Mouse (Mus musculus): ENCODE measurements around the gene Mxra8.

Gene Mxra8

GRCm38 (mm10) chr4:155863001-155863400, 23.5 kb downstream of the Mxra8 start, which contains the start of gene Tas1r3:
Gene Tas1r3, minus strand, starts transcription at chr4:155863362.
- no peak for DNase-seq (ENCODE audit: low read depth)

GRCm38 (mm10) chr4:155868614-155869298, 29.3 kb downstream of the Mxra8 start:
- no peak for DNase-seq (ENCODE audit: low read depth)

- peak; percentile 93 for DNase-seq (ENCODE audit: low read depth)
Measured at GRCm38 (mm10) chr4:155869317-155870033, 30.0 kb downstream of the Mxra8 start, which contains the start of the genes Cptp and Ints11. Gene Cptp, minus strand, starts transcription at chr4:155869440. Gene Ints11, plus strand, starts transcription at chr4:155869546.

DNA sequence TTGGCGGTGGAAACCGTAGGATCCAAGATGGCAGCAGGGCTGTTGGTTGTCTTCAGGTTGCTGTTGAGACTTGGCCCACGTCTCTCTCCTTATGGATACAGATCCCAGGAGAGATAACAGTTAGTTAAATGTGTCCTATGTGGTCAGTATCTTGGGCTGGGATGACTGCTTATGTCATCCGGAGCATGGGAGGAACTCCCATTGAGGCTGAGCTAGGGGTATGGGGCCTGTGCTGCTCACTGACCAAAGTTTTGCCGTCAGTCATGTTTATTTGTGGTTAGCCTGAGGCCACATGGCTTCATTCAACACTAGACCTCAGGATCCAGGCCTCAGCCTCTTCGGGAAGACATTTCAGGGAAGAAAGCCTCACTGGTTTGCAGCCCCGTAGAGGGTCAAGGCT, 31.9 kb downstream of the Mxra8 start:
- no peak for DNase-seq (ENCODE audit: low read depth)

DNA sequence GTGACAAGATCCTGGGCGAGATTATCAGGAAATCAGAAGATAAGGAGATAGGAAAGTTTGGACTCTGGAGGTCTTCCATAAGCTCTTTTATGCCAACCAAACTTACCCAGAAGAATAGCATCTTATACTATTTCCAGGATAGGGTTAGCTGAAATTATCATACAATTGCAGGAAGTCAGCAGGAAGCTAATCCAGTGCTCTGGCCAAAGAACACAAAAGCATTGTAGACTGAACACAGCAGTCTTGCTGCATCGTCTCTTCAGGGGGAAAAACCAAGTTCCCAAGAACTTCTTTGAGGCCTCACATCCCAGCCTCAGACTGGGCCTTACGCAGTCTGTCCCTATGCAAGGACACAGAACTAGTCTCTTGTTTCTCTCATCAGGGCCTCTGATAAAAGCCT, 44.1 kb downstream of the Mxra8 start:
- DNase-seq (ENCODE audit: low read depth), result no peak

- DNase-seq (ENCODE audit: low read depth), result no peak
Measured at GRCm38 (mm10) chr4:155886330-155886729, 46.9 kb downstream of the Mxra8 start.

DNA sequence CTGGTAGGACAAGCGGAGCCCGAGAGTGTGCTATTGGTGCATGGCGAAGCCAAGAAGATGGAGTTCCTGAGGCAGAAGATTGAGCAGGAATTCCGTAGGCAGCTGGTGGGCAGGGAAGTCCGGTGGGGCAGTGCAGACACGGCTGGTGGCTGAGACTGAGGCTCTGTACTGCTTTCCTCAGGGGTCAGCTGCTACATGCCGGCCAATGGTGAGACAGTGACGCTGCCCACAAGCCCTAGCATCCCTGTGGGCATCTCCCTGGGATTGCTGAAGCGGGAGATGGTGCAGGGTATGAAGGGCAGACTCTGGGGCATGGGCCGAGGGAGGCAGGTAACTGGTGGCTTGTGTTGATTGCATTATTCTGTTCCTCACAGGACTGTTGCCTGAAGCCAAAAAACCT, 48.2 kb downstream of the Mxra8 start:
- no peak for DNase-seq (ENCODE audit: low read depth)

DNA sequence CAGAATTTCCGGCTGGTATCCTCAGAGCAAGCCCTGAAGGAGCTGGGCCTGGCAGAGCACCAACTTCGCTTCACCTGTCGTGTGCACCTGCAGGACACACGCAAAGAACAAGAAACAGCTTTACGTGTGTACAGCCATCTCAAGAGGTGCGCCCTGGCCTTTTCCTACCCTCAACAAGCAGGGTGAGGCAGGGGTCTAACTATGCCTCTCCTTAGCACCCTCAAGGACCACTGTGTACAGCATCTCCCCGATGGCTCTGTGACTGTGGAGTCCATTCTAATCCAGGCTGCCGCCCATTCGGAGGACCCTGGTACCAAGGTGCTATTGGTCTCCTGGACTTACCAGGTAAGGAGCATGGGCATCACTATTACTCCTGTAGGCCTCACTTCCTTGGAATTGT, 48.7 kb downstream of the Mxra8 start:
- no peak for DNase-seq (ENCODE audit: low read depth)

DNA sequence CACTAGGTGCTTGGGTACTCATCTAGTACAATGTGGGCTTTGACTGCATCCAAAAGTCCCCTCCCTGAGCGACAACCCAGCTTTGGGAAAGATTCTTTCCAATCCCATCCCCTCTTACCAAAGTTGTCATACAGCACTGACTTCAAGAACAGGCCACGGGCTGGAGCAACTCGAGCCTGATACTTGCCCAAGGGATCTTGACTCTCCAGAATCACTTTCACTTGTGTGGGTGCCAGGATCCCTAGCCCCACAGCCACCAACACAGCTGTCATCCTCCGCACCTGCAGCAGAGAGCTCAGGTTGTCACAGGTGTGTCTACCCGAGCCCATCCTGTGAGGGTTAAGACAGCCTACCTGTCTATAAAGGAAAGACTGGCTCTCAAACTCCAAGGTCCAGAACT, 49.8 kb downstream of the Mxra8 start:
- no peak for DNase-seq (ENCODE audit: low read depth)

DNA sequence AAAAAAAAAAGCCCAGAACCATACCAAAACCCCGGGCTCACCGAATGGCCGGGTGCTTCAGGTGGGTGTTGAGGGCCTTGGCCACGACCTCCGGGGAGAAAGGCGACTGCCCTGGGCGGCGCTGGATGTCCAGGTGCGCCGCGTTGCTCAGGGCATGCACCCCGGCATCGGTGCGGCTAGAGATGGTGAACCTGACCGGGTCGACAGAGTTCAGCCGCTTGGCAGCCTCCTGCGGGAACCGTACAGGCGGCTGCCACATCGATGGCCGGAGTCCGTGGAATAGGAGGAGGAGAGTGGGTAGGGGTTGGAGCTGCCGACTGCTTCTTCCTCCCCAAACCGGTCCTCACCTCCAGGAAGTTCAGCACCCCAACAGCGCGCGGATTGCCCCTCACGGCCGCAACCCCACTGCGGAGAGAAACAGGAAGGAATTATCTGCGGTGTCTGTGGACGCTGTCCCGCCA, 51.6 kb downstream of the Mxra8 start:
- no peak for DNase-seq (ENCODE audit: low read depth)

DNA sequence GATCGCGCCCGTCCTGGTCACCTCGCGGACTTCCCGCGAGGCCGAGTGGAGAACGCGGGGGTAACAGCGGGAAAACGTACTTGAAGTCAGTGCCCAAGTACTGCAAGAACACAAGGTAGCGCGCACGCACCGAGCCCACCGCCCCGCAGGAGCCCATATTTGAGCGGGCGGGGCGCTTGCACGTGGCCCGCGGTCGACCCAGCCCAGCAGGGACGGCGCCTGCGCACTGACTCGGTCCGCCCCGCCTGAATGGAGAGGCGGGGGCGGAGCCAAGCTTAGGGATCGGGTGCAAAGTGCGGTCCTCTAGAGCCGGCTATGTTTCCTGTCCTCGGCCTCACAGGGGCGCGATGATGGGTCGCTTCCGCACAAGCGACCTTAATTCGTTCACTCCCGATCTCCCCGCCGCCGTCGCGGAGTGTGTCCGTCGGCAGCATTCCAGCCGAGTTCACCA, 52.1 kb downstream of the Mxra8 start, which contains the start of the genes Pusl1 and Acap3:
Pusl1 (minus strand) TSS at position 231 of the 451 bp plus-strand sequence.
Acap3 (plus strand) TSS at position 272 of the 451 bp plus-strand sequence.
- DNase-seq (ENCODE audit: low read depth), result peak; percentile 92

GRCm38 (mm10) chr4:155892017-155892416, 52.5 kb downstream of the Mxra8 start:
- peak; percentile 64 for DNase-seq (ENCODE audit: low read depth)

DNA sequence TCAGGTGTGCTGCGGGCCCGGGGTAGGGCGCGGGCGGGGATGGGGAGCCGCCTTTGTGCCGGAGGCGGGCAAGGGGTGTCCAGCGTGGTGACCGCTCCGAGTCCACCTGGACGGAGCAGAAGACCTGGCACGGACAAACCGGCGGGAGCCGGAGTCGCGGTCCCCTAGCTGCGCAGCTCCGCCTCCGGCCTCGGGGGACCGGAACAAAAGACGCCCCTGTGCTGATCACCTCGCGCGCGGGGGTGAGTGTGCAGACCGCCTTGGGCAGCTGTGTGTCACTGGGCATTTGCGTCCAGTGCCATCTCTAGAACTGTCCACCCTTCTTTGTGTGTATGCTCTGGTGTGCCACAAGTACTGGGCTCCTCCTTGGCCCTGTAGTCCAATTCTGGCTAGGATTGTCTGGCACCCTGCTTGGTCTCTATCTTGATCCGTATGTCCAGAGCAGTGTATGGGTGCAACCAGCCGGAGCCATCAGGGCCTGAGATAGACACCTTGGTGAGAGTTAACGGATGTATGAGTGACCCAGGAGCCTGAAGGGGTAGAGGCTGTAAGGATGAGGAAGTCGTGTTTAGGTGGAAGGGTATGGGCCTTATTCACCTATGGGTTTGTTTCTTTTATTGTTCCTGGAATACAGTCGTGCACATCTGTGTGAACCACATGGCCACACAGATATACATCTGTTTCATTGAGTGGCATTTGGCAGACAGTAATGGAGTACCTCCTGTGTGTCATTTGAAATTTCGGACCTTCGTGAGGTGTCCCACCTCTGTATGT, 53.1 kb downstream of the Mxra8 start:
- no peak for DNase-seq (ENCODE audit: low read depth)

DNA sequence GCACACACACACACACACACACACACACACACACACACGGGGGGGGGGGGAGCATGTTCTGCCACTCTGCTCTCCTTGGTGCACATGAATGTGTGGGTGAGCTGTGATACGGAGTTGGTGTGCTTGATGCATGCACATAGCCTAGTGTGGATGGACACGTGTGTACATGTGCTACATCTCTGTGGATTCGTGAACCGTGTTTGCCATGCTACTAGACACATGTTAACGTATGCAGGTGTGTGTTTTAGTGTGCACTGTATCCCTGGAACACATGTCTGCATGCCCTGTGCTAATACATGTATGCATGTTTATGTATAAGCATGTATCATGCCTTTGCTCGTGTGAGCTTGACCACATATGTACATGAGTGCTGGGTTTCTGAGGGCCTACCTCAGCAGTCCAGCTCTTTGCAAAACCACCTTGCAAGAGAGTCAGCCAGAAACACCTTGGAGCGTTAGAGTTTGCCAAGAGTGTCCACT, 53.8 kb downstream of the Mxra8 start:
- DNase-seq (ENCODE audit: low read depth), result no peak

All from c-Kit-positive CD71-positive TER-119-negative erythroid progenitor cells, embryonic 14.5 days (primary cell).